Mouse (Mus musculus): ENCODE measurements around the gene Tax1bp1.

The Tax1bp1 gene

GRCm38 (mm10) chr6:52707815-52708214 is 5.7 kb upstream of the Tax1bp1 start:
- DNase-seq = no peak

- DNase-seq = no peak
These were observed 966 bp upstream of the Tax1bp1 start for GRCm38 (mm10) chr6:52712563-52712962.

GRCm38 (mm10) chr6:52713897-52714509 is 474 bp downstream of the Tax1bp1 start:
- DNase-seq = peak; percentile 89

- DNase-seq = peak; percentile 21
These were observed 4.1 kb downstream of the Tax1bp1 start for GRCm38 (mm10) chr6:52717493-52718192.

GRCm38 (mm10) chr6:52724805-52725439 is 11.4 kb downstream of the Tax1bp1 start:
- peak; percentile 78 for DNase-seq

- DNase-seq = no peak
These were observed 16.8 kb downstream of the Tax1bp1 start for GRCm38 (mm10) chr6:52730338-52730737.

DNA sequence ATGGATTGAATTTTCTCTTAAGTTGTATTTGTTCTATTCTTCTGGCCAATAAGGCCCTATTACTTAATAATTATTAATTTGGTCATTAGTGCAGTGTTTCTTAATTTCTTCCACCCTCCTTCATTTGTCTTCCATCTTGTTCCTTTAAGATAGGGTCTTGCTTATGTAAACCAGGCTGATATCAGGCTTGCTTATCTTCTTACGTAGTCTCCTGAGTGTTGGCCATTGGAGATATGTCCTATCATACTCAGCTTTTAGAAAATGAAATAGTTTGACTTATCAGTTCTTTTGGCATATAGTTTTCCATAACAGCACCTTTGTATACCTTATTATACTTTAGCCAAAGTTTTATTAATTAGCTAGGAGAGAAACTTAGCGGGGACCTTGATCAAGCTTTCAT is 21.1 kb downstream of the Tax1bp1 start:
- no peak for DNase-seq

GRCm38 (mm10) chr6:52752832-52753231 is 39.3 kb downstream of the Tax1bp1 start:
- DNase-seq = no peak

- no peak for DNase-seq
These were observed 51.7 kb downstream of the Tax1bp1 start for GRCm38 (mm10) chr6:52765206-52765605.

- no peak for DNase-seq
These were observed 57.3 kb downstream of the Tax1bp1 start for GRCm38 (mm10) chr6:52770789-52771188.

DNA sequence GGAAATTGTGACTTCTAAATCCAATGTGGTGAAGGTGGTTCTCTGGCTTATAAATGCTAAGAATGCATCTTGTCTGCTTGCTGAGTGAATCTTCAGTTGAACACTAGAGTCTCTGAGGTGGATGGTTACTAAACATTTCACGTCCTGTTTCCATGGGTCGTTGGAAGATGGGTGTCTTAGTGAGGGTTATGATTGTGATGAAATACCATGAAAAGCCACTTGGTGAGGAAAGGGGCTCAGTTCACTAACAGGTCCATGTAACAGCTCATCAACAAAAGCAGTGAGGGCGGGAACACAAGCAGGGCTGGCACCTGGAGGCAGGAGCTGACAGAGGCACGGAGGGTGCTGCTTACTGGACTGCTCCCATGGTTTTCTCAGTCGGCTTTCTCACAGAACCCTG is 59.6 kb downstream of the Tax1bp1 start:
- DNase-seq = no peak

DNA sequence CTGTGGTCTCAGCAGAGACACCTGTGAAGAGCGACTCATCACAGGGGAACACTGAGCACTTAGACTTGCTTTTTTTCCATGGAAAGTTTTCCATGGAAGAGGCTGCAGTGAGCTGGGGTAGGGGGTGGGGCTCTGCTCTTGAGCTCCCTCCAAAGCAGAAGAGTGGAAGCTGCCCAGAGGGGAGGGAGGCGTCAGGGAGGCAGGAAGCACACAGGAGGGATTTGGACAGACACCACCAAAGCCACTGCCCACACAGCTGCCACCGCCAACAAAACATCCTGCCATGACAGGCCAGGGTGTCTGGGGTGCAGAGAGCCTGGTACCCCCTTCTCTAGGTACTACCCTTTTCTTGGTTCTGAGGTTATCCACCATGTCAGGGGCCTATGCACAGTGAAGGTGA is 61.8 kb downstream of the Tax1bp1 start:
- DNase-seq = no peak

GRCm38 (mm10) chr6:52775956-52776355 is 62.4 kb downstream of the Tax1bp1 start:
- no peak for DNase-seq

- DNase-seq = no peak
These were observed 63.5 kb downstream of the Tax1bp1 start for GRCm38 (mm10) chr6:52777034-52777433.

DNA sequence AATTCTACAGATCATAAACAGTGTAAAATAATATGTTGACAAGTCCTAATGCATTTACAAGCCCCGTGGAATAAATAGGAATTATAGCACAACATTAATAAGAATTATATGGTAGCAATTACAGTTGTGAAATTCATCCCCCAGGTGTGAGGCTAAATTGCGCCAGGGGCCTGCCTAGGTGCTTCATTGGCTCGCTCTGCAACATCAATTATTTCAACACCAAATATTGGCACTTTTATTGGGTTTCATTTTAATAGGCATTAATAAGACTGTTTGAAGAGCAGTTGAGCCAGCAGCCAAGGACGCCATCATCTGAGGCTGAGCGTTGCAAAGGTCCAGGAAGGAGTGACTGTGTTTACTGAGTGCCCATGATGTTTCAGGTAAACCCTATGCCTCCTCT is 65.0 kb downstream of the Tax1bp1 start:
- DNase-seq = no peak

DNA sequence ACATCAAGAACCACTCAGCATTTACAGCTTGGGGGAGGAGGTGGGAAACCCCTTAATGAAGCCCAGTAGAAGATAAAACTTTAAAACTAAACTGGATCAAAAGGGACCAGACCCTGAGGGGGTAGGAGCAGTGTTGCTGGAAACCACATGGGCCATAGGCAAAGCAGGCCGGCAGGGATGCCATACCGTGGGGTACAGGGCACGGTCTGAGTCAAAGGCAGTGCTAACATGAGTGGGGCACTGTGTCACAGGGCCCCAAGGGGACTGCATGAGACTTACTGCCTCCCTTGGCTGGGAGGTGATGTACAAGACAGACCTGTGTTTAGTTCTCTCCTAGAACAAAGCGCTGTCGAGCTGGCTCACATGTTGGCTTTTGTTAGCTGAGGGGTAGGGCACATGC is 66.0 kb downstream of the Tax1bp1 start:
- DNase-seq = no peak

- DNase-seq = no peak
These were observed 76.8 kb downstream of the Tax1bp1 start for GRCm38 (mm10) chr6:52790316-52790715.

DNA sequence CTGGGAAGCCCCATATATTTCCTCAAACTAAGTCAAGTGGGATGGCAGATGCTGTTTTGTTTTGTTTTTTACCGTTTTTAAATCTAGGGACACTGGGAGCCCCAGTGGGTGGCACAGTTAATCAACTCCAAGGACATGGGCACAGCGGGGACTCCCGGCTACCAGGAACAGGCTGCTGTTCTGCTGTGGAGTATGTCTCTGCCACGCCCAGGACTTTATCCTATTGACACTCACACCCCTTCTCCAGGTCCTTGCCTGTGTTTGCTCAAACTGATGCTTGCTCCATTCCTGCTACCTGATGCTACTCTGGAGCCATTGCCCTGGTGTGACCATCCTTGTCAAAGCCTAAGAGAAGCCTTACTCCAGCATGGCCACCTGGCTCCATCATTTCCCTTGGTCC is 77.3 kb downstream of the Tax1bp1 start:
- DNase-seq = no peak

GRCm38 (mm10) chr6:52792455-52792854 is 78.9 kb downstream of the Tax1bp1 start:
- DNase-seq = no peak

- DNase-seq = no peak
These were observed 81.7 kb downstream of the Tax1bp1 start for GRCm38 (mm10) chr6:52795029-52795841.

GRCm38 (mm10) chr6:52796035-52796598 is 82.6 kb downstream of the Tax1bp1 start:
- peak; percentile 15 for DNase-seq

GRCm38 (mm10) chr6:52796691-52797090 is 83.2 kb downstream of the Tax1bp1 start:
- DNase-seq = no peak

DNA sequence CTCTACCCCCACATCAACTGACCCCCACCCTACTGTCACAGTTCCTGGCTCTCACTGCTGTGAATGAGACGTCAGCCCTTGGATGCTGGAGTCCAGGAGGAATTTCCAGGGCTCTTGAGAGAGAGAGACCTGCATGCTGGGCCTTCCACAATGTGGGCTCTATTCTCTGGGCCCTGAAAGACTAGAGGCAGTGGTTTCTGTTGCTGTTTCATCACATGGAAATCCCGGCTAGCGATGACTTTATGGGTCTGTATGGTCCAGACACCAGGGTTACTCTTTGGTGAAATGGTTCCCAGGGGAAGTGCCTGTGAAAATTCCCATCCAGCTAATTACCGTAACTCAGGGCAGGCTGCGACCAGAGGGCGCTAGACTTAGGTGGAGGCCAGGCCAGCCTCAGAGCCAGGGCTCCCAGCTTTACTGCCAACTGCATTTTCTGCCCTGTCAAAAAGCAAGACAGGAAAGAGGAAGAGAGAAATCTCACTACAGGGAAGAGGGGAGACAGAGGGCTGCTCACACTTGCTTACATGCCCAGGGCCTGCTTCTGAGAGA is 83.8 kb downstream of the Tax1bp1 start:
- DNase-seq = no peak

Measured in kidney, adult 9 months (tissue).